Mouse (Mus musculus): Measurements from ENCODE around the gene H3f3b.

GRCm38 (mm10) chr11:115997662-115998061, 30.1 kb downstream of the H3f3b start:
- no peak for TF ChIP-seq GATA1 (IDR thresholded peaks at IDR 0.05; ENCODE audit: borderline replicate concordance, low read length)
- TF ChIP-seq FLI1 (IDR thresholded peaks at IDR 0.05; ENCODE audit: low read length) = no peak
